Mouse (Mus musculus): ENCODE measurements at regions not wholly inside any gene's neighbourhood (a gene's known extent, or its start where the extent isn't known, plus 50 kb on each side); places are given as distances from the start of the nearest gene placed in this dataset.

DNA sequence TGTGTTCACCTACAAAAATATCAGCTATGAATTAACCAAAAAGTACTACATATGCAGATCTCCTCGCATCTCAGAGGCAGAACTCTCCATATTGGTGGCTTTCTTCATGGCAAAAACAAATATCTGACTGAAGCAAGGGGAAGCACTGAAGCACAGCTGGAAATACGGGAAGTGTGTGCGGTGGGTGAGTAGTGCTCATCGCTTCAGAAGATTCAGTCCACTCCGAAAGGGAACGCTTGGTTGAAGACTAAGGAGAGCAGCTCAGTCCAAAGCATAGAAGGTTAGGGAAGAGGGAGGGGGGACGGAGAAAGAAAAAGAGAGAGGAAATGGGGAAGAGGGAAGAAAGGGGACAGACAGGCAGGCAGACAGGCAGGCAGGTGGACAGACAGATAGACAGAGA lies 114.4 kb upstream of the Tmc1 start:
- TF ChIP-seq CTCF (IDR thresholded peaks at IDR 0.05; ENCODE audit: borderline replicate concordance, control insufficient read depth, extremely low read depth, insufficient read depth, low read length, poor library complexity), result no peak
- no peak for TF ChIP-seq POLR2A (IDR thresholded peaks at IDR 0.05; ENCODE audit: control insufficient read depth, extremely low read depth, insufficient read depth, low read length, poor library complexity)

Data from thymus, adult 2 months (tissue).